Mouse (Mus musculus): Measurements from ENCODE around the gene Apba3.

- TF ChIP-seq CTCF (IDR thresholded peaks at IDR 0.05; ENCODE audit: extremely low read depth, insufficient read length, insufficient replicate concordance, low read depth, low read length) (no peak), POLR2A (IDR thresholded peaks at IDR 0.05; ENCODE audit: low read depth, low read length) (peak; percentile 95)
Measured at GRCm38 (mm10) chr10:81268056-81268455, 1.3 kb downstream of the Apba3 start.

Measured in small intestine, adult 2 months (tissue).